In genomic region chr10:125785448-125786196, GRCm38 (mm10) we compare ENCODE assay signal across 8 mouse cellular contexts.
DNase-seq lines count a peak whose midpoint lies in the region; ATAC-seq and TF ChIP-seq lines count a peak whose summit lies in the region.

No protein-coding gene starts in this region.

- peak overlapping the region; percentile 76 for H3K27ac ChIP-seq in lung, embryonic 15.5 days
- 0 out of 2 replicates have a peak overlapping the region, but pooled peaks have one; percentile 35 for H3K27ac ChIP-seq in forebrain, embryonic 13.5 days
- H3K27ac ChIP-seq in limb, embryonic 14.5 days (replicated peaks; ENCODE audit: low read depth, low read length) = peak overlapping the region; percentile 95
- peak overlapping the region; percentile 22; the same call in 1 of the 2 replicates for H3K27ac ChIP-seq in neural tube, embryonic 14.5 days (ENCODE audit: low read depth, low read length)

- peak overlapping the region; percentile 79 for H3K4me2 ChIP-seq in lung, embryonic 15.5 days
- H3K4me2 ChIP-seq in forebrain, embryonic 13.5 days = peak overlapping the region; percentile 67
- peak overlapping the region; percentile 63 for H3K4me2 ChIP-seq in limb, embryonic 14.5 days (replicated peaks; ENCODE audit: low read depth, low read length, severe bottlenecking)
- no peak overlapping the region; the same call in 1 of the 2 replicates for H3K4me2 ChIP-seq in neural tube, embryonic 14.5 days (ENCODE audit: low read depth, low read length)

- H3K4me1 ChIP-seq in lung, embryonic 15.5 days = peaks cover 31% of the 10 kb centered on the region
- peaks cover 30% of the 10 kb centered on the region for H3K4me1 ChIP-seq in forebrain, embryonic 13.5 days
- H3K4me1 ChIP-seq in limb, embryonic 14.5 days (ENCODE audit: control insufficient read depth, insufficient read depth, low read length) = peaks cover 42% of the 10 kb centered on the region
- H3K4me1 ChIP-seq in neural tube, embryonic 14.5 days (ENCODE audit: control insufficient read depth, insufficient read depth, low read length) = peaks cover 20% of the 10 kb centered on the region

- H3K27me3 ChIP-seq in lung, embryonic 15.5 days = no peaks in the 10 kb centered on the region
- peaks cover 3% of the 10 kb centered on the region for H3K27me3 ChIP-seq in forebrain, embryonic 13.5 days
- no peaks in the 10 kb centered on the region for H3K27me3 ChIP-seq in limb, embryonic 14.5 days (ENCODE audit: control insufficient read depth, insufficient read depth, low read length)
- H3K27me3 ChIP-seq in neural tube, embryonic 14.5 days (ENCODE audit: control insufficient read depth, insufficient read depth, low read length) = no peaks in the 10 kb centered on the region

- peak overlapping the region; percentile 8; the same call in 1 of the 2 replicates for H3K9ac ChIP-seq in lung, embryonic 15.5 days
- H3K9ac ChIP-seq in forebrain, embryonic 13.5 days = no peak overlapping the region
- H3K9ac ChIP-seq in limb, embryonic 14.5 days (ENCODE audit: low read depth, low read length, severe bottlenecking) = no peak overlapping the region
- H3K9ac ChIP-seq in neural tube, embryonic 14.5 days (replicated peaks; ENCODE audit: low read depth, low read length) = no peak overlapping the region

- no peaks in the 10 kb centered on the region for H3K9me3 ChIP-seq in lung, embryonic 15.5 days
- H3K9me3 ChIP-seq in forebrain, embryonic 13.5 days (replicated peaks) = no peaks in the 10 kb centered on the region
- no peaks in the 10 kb centered on the region for H3K9me3 ChIP-seq in limb, embryonic 14.5 days (ENCODE audit: control insufficient read depth, low read length)
- H3K9me3 ChIP-seq in neural tube, embryonic 14.5 days (ENCODE audit: control insufficient read depth, low read length) = no peaks in the 10 kb centered on the region

- 0 out of 2 replicates have a peak overlapping the region, but pooled peaks have one; percentile 38 for H3K4me3 ChIP-seq in lung, embryonic 15.5 days
- no peak overlapping the region for H3K4me3 ChIP-seq in forebrain, embryonic 13.5 days
- no peak overlapping the region for H3K4me3 ChIP-seq in limb, embryonic 14.5 days (replicated peaks; ENCODE audit: low read length)
- H3K4me3 ChIP-seq in neural tube, embryonic 14.5 days (ENCODE audit: low read depth, low read length) = no peak overlapping the region

- DNase-seq in lung, postnatal 25 days (ENCODE audit: low spot score) = no peak
- DNase-seq in limb, embryonic 14.5 days (ENCODE audit: low spot score) = peak; percentile 57
- no peak for DNase-seq in spleen, adult 12 weeks (ENCODE audit: low spot score)
- no peak for DNase-seq in testis, postnatal 10 days (ENCODE audit: low spot score)
- DNase-seq in spleen, postnatal 14 days (ENCODE audit: low spot score in 2 of 2) = no peak

- ATAC-seq in lung, embryonic 15.5 days (ENCODE audit: borderline replicate concordance, extremely low read depth, low FRiP score, low TSS enrichment) = peak; percentile 37; the same call in 1 of the 2 replicates
- peak; percentile 39; the same call in 1 of the 2 replicates for ATAC-seq in forebrain, embryonic 13.5 days
- ATAC-seq in limb, embryonic 14.5 days (ENCODE audit: low FRiP score, low read depth) = no peak
- ATAC-seq in neural tube, embryonic 14.5 days (ENCODE audit: low read depth) = peak; percentile 43; the same call in 1 of the 2 replicates

- no peak for TF ChIP-seq POLR2A in limb, embryonic 14.5 days (IDR thresholded peaks at IDR 0.05; ENCODE audit: borderline replicate concordance, extremely low read depth, insufficient read depth, insufficient read length)

- WGBS in lung, embryonic 15.5 days = 3% methylated on average over 16 of the region's 16 CpGs
- 6% methylated on average over 16 of the region's 16 CpGs for WGBS in forebrain, embryonic 13.5 days
- 2% methylated on average over 16 of the region's 16 CpGs for WGBS in limb, embryonic 14.5 days
- WGBS in neural tube, embryonic 14.5 days = 13% methylated on average over 16 of the region's 16 CpGs

- H3K36me3 ChIP-seq in lung, embryonic 15.5 days = no peaks in the 10 kb centered on the region
- no peaks in the 10 kb centered on the region for H3K36me3 ChIP-seq in forebrain, embryonic 13.5 days (ENCODE audit: poor library complexity, severe bottlenecking)
- H3K36me3 ChIP-seq in limb, embryonic 14.5 days (ENCODE audit: control insufficient read depth, insufficient read depth, low read length) = no peaks in the 10 kb centered on the region
- no peaks in the 10 kb centered on the region for H3K36me3 ChIP-seq in neural tube, embryonic 14.5 days (ENCODE audit: control insufficient read depth, insufficient read depth, low read length)

Comparison
In these comparisons a context has a peak if more than half of its experiments do, and no peak if none do; other contexts are left out.
1. H3K27ac ChIP-seq: peak in every context shown above with its lines; median percentile 95 in limb, embryonic 14.5 days; 76 in lung, embryonic 15.5 days; 35 in forebrain, embryonic 13.5 days; 22 in neural tube, embryonic 14.5 days.